Mouse (Mus musculus) megakaryocyte, adult 5-6 weeks (primary cell): ENCODE data around the gene Bend4. TPM values are rescaled to one million over a fixed set of nuclear protein-coding genes. Genes with fewer than 3 reads are reported as not detected.

ENCODE experiments used
- ATAC-seq: 2 replicates; pipeline ENCODE4 v1.8.0; 2016; ENCODE audit warnings: mild to moderate bottlenecking, inconsistent platforms; ENCODE audit not compliant: poor library complexity, severe bottlenecking
- total RNA-seq, 2 experiments: library from RNA; stranded (forward) in 1 of 2; stranded (reverse) in 1 of 2; fragments of 153-499, 151-499 nt in 1 of 2; fragments of 221-1000, 200-1000 nt in 1 of 2; gene quantifications; 2 replicates each; pipeline versions ENCODE4 v1.2.3 to v1.2.4; 2015 to 2017

The Bend4 gene
- total RNA-seq (2015) (1.1 and 1.8 TPM in 2 replicates), total RNA-seq (2017) (1.7 and 1.8 TPM in 2 replicates)

DNA sequence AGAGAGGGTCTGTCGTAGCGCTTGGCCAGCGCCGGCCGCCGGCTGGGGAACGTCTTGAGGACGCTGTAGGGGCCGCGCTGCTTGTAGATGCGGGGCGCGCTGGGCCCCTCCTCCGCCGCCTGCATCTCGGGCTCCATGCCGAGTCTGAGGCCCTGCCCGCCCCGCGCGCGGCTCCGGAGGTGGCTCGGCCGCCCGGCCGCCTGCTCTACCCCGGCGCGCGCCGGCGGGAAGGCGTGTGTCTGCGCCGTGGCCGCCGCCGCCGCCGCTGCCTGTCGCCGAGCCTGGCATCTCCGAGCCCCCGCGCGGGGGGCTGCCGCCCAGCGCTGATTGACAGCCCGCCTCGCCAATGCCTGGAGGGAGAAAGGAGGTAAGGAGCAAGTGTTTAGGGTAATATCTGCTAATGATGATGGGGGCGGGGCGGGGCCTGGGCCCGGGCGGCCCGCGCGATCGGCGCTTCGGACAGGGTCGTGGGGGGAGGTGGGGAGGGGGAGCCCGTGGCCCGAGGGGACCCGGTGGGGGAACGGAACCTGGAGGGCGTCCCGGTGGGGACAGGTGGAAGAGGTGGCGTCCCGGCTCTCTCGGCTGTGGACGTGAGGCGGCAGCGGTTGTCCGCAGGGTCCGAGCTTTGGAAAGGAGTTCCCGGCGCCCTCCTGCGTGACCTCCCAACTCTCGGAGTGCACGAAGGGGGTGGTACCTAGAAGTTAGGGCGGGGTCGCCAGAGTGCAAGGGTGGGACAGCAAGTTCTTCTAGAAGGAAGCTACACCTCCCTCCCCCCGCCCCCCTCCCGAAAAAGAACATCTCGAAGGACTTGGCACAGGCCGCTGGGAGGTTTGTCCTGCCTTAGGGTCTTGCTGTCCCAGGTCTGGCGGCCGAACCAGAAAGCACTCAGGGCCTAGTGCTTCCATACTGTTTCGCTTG lies at the start of gene Bend4:
Bend4 (minus strand) TSS at position 868 of the 918 bp plus-strand sequence.
- ATAC-seq = peak; percentile 53

DNA sequence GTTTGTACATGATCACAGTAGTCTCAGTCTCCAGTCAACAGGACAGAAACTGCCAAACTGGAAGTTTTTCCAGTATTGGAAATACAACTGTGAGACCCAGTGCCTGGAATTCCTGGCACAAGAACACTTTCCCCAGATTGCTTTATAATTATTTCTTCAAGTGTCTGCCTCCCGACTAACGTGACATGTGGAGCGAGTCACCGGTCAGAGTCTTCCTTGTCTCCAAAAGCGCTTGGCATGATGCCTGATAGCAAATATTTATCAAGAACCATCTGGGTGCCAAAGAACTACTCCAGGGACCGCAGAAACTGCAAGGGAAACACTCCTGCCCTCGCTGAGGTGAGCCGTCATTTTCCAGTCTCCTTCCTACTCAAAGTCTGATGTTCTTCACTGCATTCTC lies 45.6 kb upstream of the Bend4 start:
- ATAC-seq = no peak

GRCm38 (mm10) chr5:67473094-67473493 lies 45.0 kb upstream of the Bend4 start:
- ATAC-seq = no peak

- ATAC-seq = no peak
Measured at GRCm38 (mm10) chr5:67466866-67467530, 38.9 kb upstream of the Bend4 start.

GRCm38 (mm10) chr5:67464899-67465298 lies 36.8 kb upstream of the Bend4 start:
- no peak for ATAC-seq

GRCm38 (mm10) chr5:67463636-67464035 lies 35.5 kb upstream of the Bend4 start:
- no peak for ATAC-seq

DNA sequence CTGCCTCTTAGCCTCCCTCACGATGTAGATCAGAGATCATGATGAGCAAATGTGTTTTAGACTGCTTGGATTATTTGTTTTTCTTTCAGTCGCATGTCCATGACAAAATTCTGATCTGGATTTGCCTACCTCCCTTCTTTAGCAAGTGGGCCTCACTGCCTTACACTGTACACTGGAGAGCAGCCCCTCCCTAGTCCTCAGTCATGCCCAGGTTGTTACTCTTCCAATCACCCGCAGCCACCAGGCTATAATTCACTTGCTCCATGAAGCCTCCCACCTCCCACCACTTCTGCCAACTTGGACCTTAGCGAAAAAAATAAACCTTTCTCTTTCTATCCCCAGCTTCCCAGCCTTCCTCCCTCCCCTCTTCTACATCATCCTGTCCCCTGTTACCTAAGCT lies 34.2 kb upstream of the Bend4 start:
- ATAC-seq = no peak

DNA sequence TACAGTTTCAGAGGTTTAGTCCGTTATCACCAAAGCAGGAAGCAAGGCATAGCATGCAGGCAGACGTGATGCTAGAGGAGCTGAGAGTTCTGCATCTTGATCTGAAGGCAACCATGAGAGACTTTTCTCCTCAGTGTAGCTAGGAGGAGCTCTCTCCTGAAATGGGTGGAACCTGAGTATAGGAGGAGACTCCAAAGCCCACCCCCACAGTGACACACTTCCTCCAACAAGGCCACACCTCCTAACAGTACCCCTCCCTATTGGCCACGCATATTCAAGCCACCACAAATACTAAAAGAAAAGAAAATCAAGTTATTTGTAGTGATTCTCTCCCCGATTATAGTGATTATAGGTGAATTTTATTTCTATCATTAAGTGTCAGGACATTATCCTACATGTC lies 28.7 kb upstream of the Bend4 start:
- ATAC-seq = no peak

DNA sequence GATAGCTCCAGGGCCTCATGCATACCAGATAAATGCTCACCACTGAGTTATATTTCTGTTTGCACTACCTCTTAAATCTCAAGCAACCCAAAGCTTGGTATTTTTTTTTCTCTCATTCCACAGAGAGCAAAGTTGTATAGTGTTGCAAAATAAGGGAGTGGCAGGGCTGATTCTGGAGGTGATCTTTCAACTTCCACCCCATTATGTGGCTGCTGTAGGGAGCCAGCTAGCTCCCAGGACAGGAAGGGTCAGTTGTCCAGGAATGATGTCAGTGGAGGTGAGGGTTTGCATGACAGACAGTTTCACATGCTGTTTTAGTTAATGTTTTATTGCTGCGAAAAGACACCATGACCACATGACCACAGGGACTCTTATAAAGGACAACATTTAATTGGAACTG lies 26.2 kb upstream of the Bend4 start:
- ATAC-seq = no peak

- ATAC-seq = peak; percentile 87
Measured at GRCm38 (mm10) chr5:67449957-67450630, 22.0 kb upstream of the Bend4 start.

DNA sequence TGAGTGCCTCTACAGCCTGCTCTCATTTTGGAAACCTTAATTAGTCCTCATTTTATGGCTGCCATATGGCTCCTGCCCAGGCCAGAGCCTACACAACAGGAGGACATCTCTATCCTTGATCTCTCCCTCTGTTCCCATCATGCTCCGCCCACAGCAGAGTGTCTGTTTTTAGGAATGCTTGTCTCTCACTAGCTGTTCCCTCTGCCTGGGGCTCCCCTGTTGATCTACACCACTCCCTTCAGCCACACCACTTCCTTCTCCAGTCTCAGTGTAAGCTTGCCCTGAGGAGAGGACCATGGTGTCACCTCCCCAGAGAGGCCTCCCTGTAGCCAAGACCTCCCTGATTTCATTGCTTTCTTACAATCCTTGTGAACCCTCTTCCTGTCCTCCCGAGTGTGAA lies 18.4 kb upstream of the Bend4 start:
- no peak for ATAC-seq

DNA sequence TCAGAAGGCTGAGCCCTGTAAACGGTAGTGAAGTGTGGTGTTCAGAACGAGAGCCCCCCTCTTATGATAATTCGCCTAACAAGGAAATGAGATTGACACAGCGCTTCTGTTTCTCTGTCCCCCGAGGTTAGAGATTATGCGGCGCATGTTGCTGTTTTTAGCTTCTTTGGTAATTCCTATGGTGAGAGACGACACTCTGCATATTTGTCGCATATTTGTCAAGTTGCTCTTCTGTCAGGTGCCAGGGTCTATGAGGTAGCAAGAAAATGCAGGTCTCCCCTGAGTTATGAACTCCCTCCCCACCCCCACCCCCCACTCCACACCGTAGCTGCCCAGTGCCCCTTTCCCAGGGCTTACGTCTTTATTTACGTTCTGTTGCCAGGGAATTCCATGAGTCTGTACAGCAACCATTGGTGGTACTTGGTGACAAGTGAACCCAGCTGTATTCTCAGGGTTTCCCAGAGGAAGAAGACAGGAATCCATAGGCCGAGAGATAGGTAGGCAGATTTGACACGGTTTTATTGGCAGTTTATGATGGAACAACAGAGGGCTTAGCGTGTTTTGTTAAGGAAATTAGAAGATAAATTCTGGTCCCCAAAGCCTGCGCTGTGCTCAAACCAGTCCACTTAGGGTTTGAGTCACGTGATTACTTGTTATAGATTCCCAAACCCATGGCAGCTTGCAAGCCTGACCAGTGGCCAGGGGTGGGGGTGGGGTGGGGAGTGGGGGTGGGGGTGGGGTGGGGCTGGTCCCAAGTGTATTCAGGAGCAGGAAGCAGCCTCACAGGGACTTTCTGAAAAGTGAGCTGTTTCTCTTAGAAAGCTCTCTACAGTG lies 16.3 kb upstream of the Bend4 start:
- ATAC-seq = no peak

- ATAC-seq = no peak
Measured at GRCm38 (mm10) chr5:67442813-67443450, 14.8 kb upstream of the Bend4 start.

GRCm38 (mm10) chr5:67440563-67440962 lies 12.5 kb upstream of the Bend4 start:
- no peak for ATAC-seq

DNA sequence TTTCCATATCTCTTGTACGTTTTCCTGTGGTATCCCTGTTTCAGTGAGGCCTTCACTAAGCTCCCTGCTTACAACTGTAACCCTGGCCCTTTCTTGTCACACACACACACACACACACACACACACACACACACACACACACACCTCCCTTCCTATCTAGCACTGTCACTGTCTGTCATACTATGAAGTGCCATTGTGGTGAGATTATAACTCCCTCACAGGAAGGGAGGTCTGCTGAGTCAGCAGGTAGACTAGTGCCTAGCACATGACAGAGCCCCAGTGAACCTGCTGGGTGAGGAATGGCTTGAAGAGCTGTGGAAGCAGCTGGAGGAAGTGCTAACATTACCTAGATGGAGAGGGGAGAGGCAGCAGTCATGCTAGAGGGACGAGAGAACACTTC lies 9.3 kb upstream of the Bend4 start:
- peak; percentile 33 for ATAC-seq

- peak; percentile 67 for ATAC-seq
Measured at GRCm38 (mm10) chr5:67426478-67427442, 1.4 kb downstream of the Bend4 start.

- no peak for ATAC-seq
Measured at GRCm38 (mm10) chr5:67426011-67426410, 2.1 kb downstream of the Bend4 start.

GRCm38 (mm10) chr5:67424636-67425035 lies 3.5 kb downstream of the Bend4 start:
- no peak for ATAC-seq

DNA sequence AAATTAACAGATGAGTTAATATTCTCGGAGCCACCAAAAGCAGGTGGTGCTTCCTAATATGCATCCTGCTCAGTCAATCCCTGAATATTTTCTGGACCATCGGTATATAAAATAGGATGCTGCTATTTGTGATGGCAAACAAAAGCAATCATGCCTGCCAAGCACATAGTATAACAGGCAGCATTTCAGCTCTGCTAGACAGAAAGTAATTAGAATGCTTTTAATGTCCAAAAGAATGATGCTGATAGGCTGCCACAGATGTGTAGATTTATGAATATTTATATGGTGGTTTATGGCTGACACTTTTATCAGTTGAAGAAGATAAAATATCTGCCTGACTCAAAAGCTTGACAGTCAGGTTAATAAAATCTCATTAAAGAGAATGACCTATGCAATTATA lies 4.1 kb downstream of the Bend4 start:
- no peak for ATAC-seq
